Mouse (Mus musculus) hindbrain, postnatal 0 days (tissue): ENCODE data around the gene Rdh16f2. TPM values are rescaled to one million over a fixed set of nuclear protein-coding genes. Genes with fewer than 3 reads are reported as not detected.
A peak's percentile ranks its signal among the peaks of the same experiment; 100 is the strongest.
"Not testable (repeated sequence)": the region's sequence is repeated elsewhere in the genome, so short reads cannot be mapped to it uniquely, and the experiment has no call there.

Experiments used
- ATAC-seq: fragments of 200-750 bp; cut with Nextera tagmentation; 2 replicates; pipeline ENCODE4 v1.8.0; 2017; ENCODE audit warnings: mild to moderate bottlenecking, moderate TSS enrichment, moderate library complexity
- DNase-seq: peaks from one replicate; pipeline ENCODE4 v3.0.0-alpha.2; 2015; ENCODE audit warnings: low spot score
- H3K27ac ChIP-seq: fragments of 300-500 bp; sonication (generic); 2 replicates; pipeline ENCODE4 v1.5.1; 2014; ENCODE audit warnings: mild to moderate bottlenecking
- H3K27me3 ChIP-seq: fragments of 300-500 bp; sonication (generic); 2 replicates; pipeline ENCODE4 v1.6.1; 2014; ENCODE audit warnings: low read length, mixed read lengths; ENCODE audit not compliant: insufficient read depth
- H3K36me3 ChIP-seq: fragments of 300-500 bp; sonication (generic); 2 replicates; pipeline ENCODE4 v1.6.1; 2014; ENCODE audit warnings: low read length, mixed read lengths; ENCODE audit not compliant: insufficient read depth
- H3K4me1 ChIP-seq: fragments of 300-500 bp; sonication (generic); 2 replicates; pipeline ENCODE4 v1.6.1; 2014; ENCODE audit warnings: antibody characterized with exemption, low read length, mixed read lengths; ENCODE audit not compliant: insufficient read depth
- H3K4me2 ChIP-seq: fragments of 300-500 bp; sonication (generic); 2 replicates; pipeline ENCODE4 v1.6.1; 2014; ENCODE audit warnings: low read depth, mild to moderate bottlenecking, low read length, moderate library complexity, mixed read lengths
- H3K4me3 ChIP-seq: fragments of 300-500 bp; sonication (generic); 2 replicates; pipeline ENCODE4 v1.5.1; 2014; ENCODE audit warnings: low read length
- H3K9ac ChIP-seq: fragments of 300-500 bp; sonication (generic); replicated peaks from 2 replicates; pipeline ENCODE4 v1.6.1; 2014; ENCODE audit warnings: mild to moderate bottlenecking, low read length, moderate library complexity, mixed read lengths
- H3K9me3 ChIP-seq: fragments of 300-500 bp; sonication (generic); 2 replicates; pipeline ENCODE4 v1.6.1; 2016; ENCODE audit warnings: low read length, mixed read lengths
- CTCF ChIP-seq: IDR thresholded peaks from 2 replicates; pipeline ENCODE4 v1.5.1; 2016; ENCODE audit warnings: antibody characterized with exemption, control low read depth, low read depth
- WGBS: fragments of 180-500 bp; shearing (Covaris S2); extraction: QIAGEN DNeasy Blood & Tissue Kit; methylation state at CpG from one replicate; pipeline ENCODE4 v1.1.7; 2014; 5-methylcytosine and 5-hydroxymethylcytosine counted together
- polyA plus RNA-seq: library from polyadenylated mRNA; unstranded; fragments of >200 nt; fragmentation: Nextera tagmentation; extraction: Ambion mirVana; gene quantifications from 2 replicates; pipeline ENCODE4 v1.2.1, GENCODE M21; 2015
- total RNA-seq: library from RNA; depleted of rRNA; stranded (reverse); fragments of >200 nt; gene quantifications from 2 replicates; pipeline ENCODE4 v1.2.3, GENCODE M21; 2014

Gene Rdh16f2
- total and polyA plus RNA-seq, 2 experiments from 2014 or later: not detected

GRCm38 (mm10) chr10:127901751-127902150, 35.5 kb downstream of the Rdh16f2 start:
- H3K4me2 ChIP-seq: no peak overlapping the region
- no peak for ATAC-seq
- H3K27ac ChIP-seq: no peak overlapping the region
- H3K36me3 ChIP-seq: no peaks in the 10 kb centered on the region
- H3K4me3 ChIP-seq: no peak overlapping the region
- no peaks in the 10 kb centered on the region for H3K27me3 ChIP-seq
- WGBS: 86% methylated on average over 4 of the region's 4 CpGs
- no peaks in the 10 kb centered on the region for H3K4me1 ChIP-seq
- no peak for TF ChIP-seq CTCF
- DNase-seq: no peak
- no peaks in the 10 kb centered on the region for H3K9me3 ChIP-seq
- no peak overlapping the region for H3K9ac ChIP-seq

- Histone ChIP-seq H3K4me2 (no peak overlapping the region), H3K9me3 (no peaks in the 10 kb centered on the region), H3K4me3 (no peak overlapping the region), H3K27me3 (no peaks in the 10 kb centered on the region), H3K27ac (no peak overlapping the region), H3K9ac (no peak overlapping the region), H3K36me3 (no peaks in the 10 kb centered on the region), H3K4me1 (no peaks in the 10 kb centered on the region)
- 76% methylated on average over 1 of the region's 1 CpGs for WGBS
- TF ChIP-seq CTCF: no peak
- DNase-seq: no peak
- no peak for ATAC-seq
These were observed 36.8 kb downstream of the Rdh16f2 start for GRCm38 (mm10) chr10:127903116-127903515.

GRCm38 (mm10) chr10:127904718-127905446, 38.6 kb downstream of the Rdh16f2 start:
- H3K36me3 ChIP-seq: no peaks in the 10 kb centered on the region
- no peak overlapping the region for H3K9ac ChIP-seq
- no peak overlapping the region for H3K4me3 ChIP-seq
- peak; percentile 55 for DNase-seq
- peak; percentile 67; the same call in 1 of the 2 replicates for ATAC-seq
- H3K4me2 ChIP-seq: no peak overlapping the region
- no peaks in the 10 kb centered on the region for H3K9me3 ChIP-seq
- H3K4me1 ChIP-seq: no peaks in the 10 kb centered on the region
- no peak overlapping the region for H3K27ac ChIP-seq
- 56% methylated on average over 7 of the region's 7 CpGs for WGBS
- H3K27me3 ChIP-seq: no peaks in the 10 kb centered on the region
- no peak for TF ChIP-seq CTCF

GRCm38 (mm10) chr10:127906138-127906537, 39.9 kb downstream of the Rdh16f2 start:
- Histone ChIP-seq H3K4me2 (no peak overlapping the region), H3K27ac (no peak overlapping the region), H3K4me3 (no peak overlapping the region), H3K36me3 (no peaks in the 10 kb centered on the region), H3K4me1 (no peaks in the 10 kb centered on the region), H3K9ac (no peak overlapping the region), H3K9me3 (no peaks in the 10 kb centered on the region), H3K27me3 (no peaks in the 10 kb centered on the region)
- ATAC-seq: no peak
- 47% methylated on average over 2 of the region's 2 CpGs for WGBS
- no peak for TF ChIP-seq CTCF
- DNase-seq: no peak

GRCm38 (mm10) chr10:127907386-127907951, 41.2 kb downstream of the Rdh16f2 start:
- ATAC-seq: no peak

GRCm38 (mm10) chr10:127915578-127915977, 49.3 kb downstream of the Rdh16f2 start:
- Histone ChIP-seq H3K9ac (no peak overlapping the region), H3K27me3 (no peaks in the 10 kb centered on the region), H3K4me2 (no peak overlapping the region), H3K4me3 (no peak overlapping the region), H3K4me1 (no peaks in the 10 kb centered on the region), H3K36me3 (no peaks in the 10 kb centered on the region), H3K27ac (no peak overlapping the region), H3K9me3 (no peaks in the 10 kb centered on the region)
- no peak for ATAC-seq
- 88% methylated on average over 1 of the region's 1 CpGs for WGBS
- no peak for DNase-seq
- no peak for TF ChIP-seq CTCF

More at GRCm38 (mm10) chr10:127907386-127907951, 41.2 kb downstream of the Rdh16f2 start:
- Histone ChIP-seq H3K27ac (no peak overlapping the region), H3K36me3 (no peaks in the 10 kb centered on the region), H3K4me1 (no peaks in the 10 kb centered on the region), H3K4me2 (no peak overlapping the region), H3K27me3 (no peaks in the 10 kb centered on the region), H3K9ac (no peak overlapping the region), H3K4me3 (no peak overlapping the region), H3K9me3 (no peaks in the 10 kb centered on the region)
- no peak for DNase-seq
- TF ChIP-seq CTCF: no peak

- ATAC-seq: 0 out of 2 replicates have a peak, but pooled peaks have one; percentile 58
- not testable (repeated sequence) for H3K9me3 ChIP-seq, H3K4me1 ChIP-seq, H3K27ac ChIP-seq, H3K36me3 ChIP-seq, H3K9ac ChIP-seq, H3K4me3 ChIP-seq, DNase-seq, H3K27me3 ChIP-seq, H3K4me2 ChIP-seq
- 86% methylated on average over 3 of the region's 3 CpGs for WGBS
These were observed 50.9 kb downstream of the Rdh16f2 start for GRCm38 (mm10) chr10:127917183-127917582.
